Mouse (Mus musculus): ENCODE results near the gene Fbxl17. TPM values are rescaled to one million over a fixed set of nuclear protein-coding genes. Genes with fewer than 3 reads are reported as not detected.

Fbxl17 gene
- total and polyA plus RNA-seq, 3 experiments: 7.8 to 25.9 (median 25.5) TPM

DNA sequence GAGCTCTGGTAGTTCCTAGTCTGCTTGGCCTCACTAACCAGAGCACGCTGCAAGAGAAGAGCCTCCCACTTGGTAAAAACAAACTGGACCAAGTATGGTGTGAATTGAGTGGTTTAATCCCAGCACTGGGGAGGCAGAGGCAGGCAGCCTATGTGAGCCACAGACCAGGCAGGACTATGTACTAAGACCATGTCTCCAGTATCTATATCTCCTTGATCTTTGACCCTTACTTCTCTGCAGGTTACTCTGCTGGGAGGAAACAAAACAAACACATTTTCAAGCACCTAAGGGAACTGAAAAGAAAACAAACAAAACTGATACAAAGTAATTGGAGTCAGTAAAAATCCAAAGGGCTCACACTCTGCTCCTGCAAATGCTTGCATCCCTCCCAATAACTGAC lies 141.0 kb downstream of the Fbxl17 start:
- Histone ChIP-seq H3K79me2 (replicated peaks; ENCODE audit: control insufficient read depth, insufficient read depth, low read length) (peaks cover 1% of the 10 kb centered on the region; the same call in 1 of the 2 replicates), H3K36me3 (ENCODE audit: control insufficient read depth, insufficient read depth, low read length) (peaks cover 2% of the 10 kb centered on the region; the same call in 1 of the 2 replicates), H3K4me1 (ENCODE audit: control insufficient read depth, insufficient read depth, low read length) (no peaks in the 10 kb centered on the region; the same call in 1 of the 2 replicates), H3K9ac (ENCODE audit: low read depth, low read length) (no peak overlapping the region), H3K27ac (no peak overlapping the region), H3K4me3 (no peak overlapping the region), H3K27me3 (ENCODE audit: control insufficient read depth, insufficient read depth, low read length) (no peaks in the 10 kb centered on the region)
- 91% methylated on average over 1 of the region's 1 CpGs for WGBS
- no peak for TF ChIP-seq CTCF (IDR thresholded peaks at IDR 0.05)
- TF ChIP-seq EP300 (IDR thresholded peaks at IDR 0.05; ENCODE audit: insufficient read depth, low read depth, low read length): no peak
- TF ChIP-seq POLR2A (IDR thresholded peaks at IDR 0.05; ENCODE audit: insufficient read depth, low read depth, low read length): no peak
- intact Hi-C loops (cut with DNase I): no loop called here
- no peak for DNase-seq

DNA sequence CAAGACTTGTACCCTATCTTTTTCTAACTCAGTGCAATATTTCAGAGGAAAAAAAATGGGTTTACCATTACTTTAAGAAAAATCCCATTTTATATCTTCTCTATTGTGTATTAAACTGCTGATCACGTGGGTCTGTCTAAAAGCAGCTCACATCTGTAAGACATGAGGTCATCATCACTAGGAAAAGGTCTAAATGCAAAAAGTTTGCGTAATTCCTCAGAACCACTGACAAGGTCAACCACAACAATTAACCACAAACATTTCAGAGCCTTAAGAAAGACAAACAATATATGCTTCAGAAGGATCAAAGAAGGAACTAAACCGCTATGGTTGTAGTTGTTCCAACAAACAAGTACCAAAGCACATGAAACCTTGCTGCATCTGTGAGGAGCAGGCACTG lies 143.6 kb downstream of the Fbxl17 start:
- no peaks in the 10 kb centered on the region; the same call in 1 of the 2 replicates for H3K4me1 ChIP-seq (ENCODE audit: control insufficient read depth, insufficient read depth, low read length)
- no peak overlapping the region for H3K27ac ChIP-seq
- no peak overlapping the region for H3K9ac ChIP-seq (ENCODE audit: low read depth, low read length)
- H3K36me3 ChIP-seq (ENCODE audit: control insufficient read depth, insufficient read depth, low read length): peaks cover 2% of the 10 kb centered on the region
- no peak for DNase-seq
- WGBS: 82% methylated on average over 3 of the region's 3 CpGs
- no peaks in the 10 kb centered on the region for H3K27me3 ChIP-seq (ENCODE audit: control insufficient read depth, insufficient read depth, low read length)
- intact Hi-C loops (cut with DNase I): no loop called here
- H3K79me2 ChIP-seq (replicated peaks; ENCODE audit: control insufficient read depth, insufficient read depth, low read length): peaks cover 1% of the 10 kb centered on the region; the same call in 1 of the 2 replicates
- TF ChIP-seq EP300 (IDR thresholded peaks at IDR 0.05; ENCODE audit: insufficient read depth, low read depth, low read length): no peak
- TF ChIP-seq CTCF (IDR thresholded peaks at IDR 0.05): no peak
- TF ChIP-seq POLR2A (IDR thresholded peaks at IDR 0.05; ENCODE audit: insufficient read depth, low read depth, low read length): no peak
- no peak overlapping the region for H3K4me3 ChIP-seq

GRCm38 (mm10) chr17:63352634-63353195 lies 147.1 kb downstream of the Fbxl17 start:
- Histone ChIP-seq H3K9ac (ENCODE audit: low read depth, low read length) (no peak overlapping the region), H3K4me1 (ENCODE audit: control insufficient read depth, insufficient read depth, low read length) (no peaks in the 10 kb centered on the region; the same call in 1 of the 2 replicates), H3K4me3 (no peak overlapping the region), H3K36me3 (ENCODE audit: control insufficient read depth, insufficient read depth, low read length) (peaks cover 2% of the 10 kb centered on the region), H3K27ac (no peak overlapping the region), H3K79me2 (replicated peaks; ENCODE audit: control insufficient read depth, insufficient read depth, low read length) (peaks cover 1% of the 10 kb centered on the region; the same call in 1 of the 2 replicates), H3K27me3 (ENCODE audit: control insufficient read depth, insufficient read depth, low read length) (no peaks in the 10 kb centered on the region)
- no peak for TF ChIP-seq EP300 (IDR thresholded peaks at IDR 0.05; ENCODE audit: insufficient read depth, low read depth, low read length)
- no peak for TF ChIP-seq POLR2A (IDR thresholded peaks at IDR 0.05; ENCODE audit: insufficient read depth, low read depth, low read length)
- TF ChIP-seq CTCF (IDR thresholded peaks at IDR 0.05): no peak
- intact Hi-C loops (cut with DNase I): no loop called here
- no peak for DNase-seq
- WGBS: 93% methylated on average over 6 of the region's 6 CpGs

GRCm38 (mm10) chr17:63351682-63352081 lies 148.1 kb downstream of the Fbxl17 start:
- Histone ChIP-seq H3K9ac (ENCODE audit: low read depth, low read length) (no peak overlapping the region), H3K4me3 (no peak overlapping the region), H3K79me2 (replicated peaks; ENCODE audit: control insufficient read depth, insufficient read depth, low read length) (no peaks in the 10 kb centered on the region), H3K36me3 (ENCODE audit: control insufficient read depth, insufficient read depth, low read length) (peaks cover 2% of the 10 kb centered on the region), H3K27ac (no peak overlapping the region), H3K27me3 (ENCODE audit: control insufficient read depth, insufficient read depth, low read length) (no peaks in the 10 kb centered on the region), H3K4me1 (ENCODE audit: control insufficient read depth, insufficient read depth, low read length) (no peaks in the 10 kb centered on the region; the same call in 1 of the 2 replicates)
- 87% methylated on average over 2 of the region's 2 CpGs for WGBS
- DNase-seq: no peak
- intact Hi-C loops (cut with DNase I): no loop called here
- TF ChIP-seq EP300 (IDR thresholded peaks at IDR 0.05; ENCODE audit: insufficient read depth, low read depth, low read length): no peak
- no peak for TF ChIP-seq POLR2A (IDR thresholded peaks at IDR 0.05; ENCODE audit: insufficient read depth, low read depth, low read length)
- no peak for TF ChIP-seq CTCF (IDR thresholded peaks at IDR 0.05)

- intact Hi-C loops (cut with DNase I): no loop called here
- Histone ChIP-seq H3K4me3 (no peak overlapping the region), H3K36me3 (ENCODE audit: control insufficient read depth, insufficient read depth, low read length) (peaks cover 2% of the 10 kb centered on the region), H3K9ac (ENCODE audit: low read depth, low read length) (no peak overlapping the region), H3K4me1 (ENCODE audit: control insufficient read depth, insufficient read depth, low read length) (no peaks in the 10 kb centered on the region; the same call in 1 of the 2 replicates), H3K27me3 (ENCODE audit: control insufficient read depth, insufficient read depth, low read length) (no peaks in the 10 kb centered on the region), H3K27ac (no peak overlapping the region), H3K79me2 (replicated peaks; ENCODE audit: control insufficient read depth, insufficient read depth, low read length) (no peaks in the 10 kb centered on the region)
- TF ChIP-seq EP300 (IDR thresholded peaks at IDR 0.05; ENCODE audit: insufficient read depth, low read depth, low read length): no peak
- TF ChIP-seq CTCF (IDR thresholded peaks at IDR 0.05): no peak
- no peak for TF ChIP-seq POLR2A (IDR thresholded peaks at IDR 0.05; ENCODE audit: insufficient read depth, low read depth, low read length)
- 93% methylated on average over 4 of the region's 4 CpGs for WGBS
- DNase-seq: no peak
Observed at GRCm38 (mm10) chr17:63350876-63351509, 148.8 kb downstream of the Fbxl17 start.

DNA sequence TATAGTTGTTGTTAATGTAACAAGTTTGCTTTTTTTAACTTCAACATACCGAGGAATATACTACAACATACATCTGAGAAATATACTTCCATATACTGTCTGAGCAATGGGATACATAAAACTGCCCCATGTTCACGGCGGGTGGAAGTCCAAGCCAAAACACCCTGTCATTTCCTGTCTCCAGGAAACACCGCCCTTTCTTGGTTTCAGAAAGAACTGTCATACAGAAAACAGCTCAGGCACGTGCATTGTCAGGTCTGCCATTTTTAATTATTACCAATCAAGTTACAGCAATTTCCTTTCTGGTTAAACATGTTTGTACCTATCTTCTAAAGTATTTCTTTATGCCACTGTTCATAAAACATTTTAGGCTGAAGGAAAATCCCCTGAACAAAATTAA lies 155.7 kb downstream of the Fbxl17 start:
- intact Hi-C loops (cut with DNase I): no loop called here
- 47% methylated on average over 5 of the region's 5 CpGs for WGBS

More for the DNA sequence above, 155.7 kb downstream of the Fbxl17 start:
- Histone ChIP-seq H3K9ac (ENCODE audit: low read depth, low read length) (no peak overlapping the region), H3K4me3 (no peak overlapping the region), H3K4me1 (ENCODE audit: control insufficient read depth, insufficient read depth, low read length) (no peaks in the 10 kb centered on the region), H3K27me3 (ENCODE audit: control insufficient read depth, insufficient read depth, low read length) (no peaks in the 10 kb centered on the region), H3K27ac (no peak overlapping the region), H3K36me3 (ENCODE audit: control insufficient read depth, insufficient read depth, low read length) (no peaks in the 10 kb centered on the region), H3K79me2 (replicated peaks; ENCODE audit: control insufficient read depth, insufficient read depth, low read length) (no peaks in the 10 kb centered on the region)
- DNase-seq: no peak
- TF ChIP-seq EP300 (IDR thresholded peaks at IDR 0.05; ENCODE audit: insufficient read depth, low read depth, low read length): no peak
- TF ChIP-seq POLR2A (IDR thresholded peaks at IDR 0.05; ENCODE audit: insufficient read depth, low read depth, low read length): no peak
- no peak for TF ChIP-seq CTCF (IDR thresholded peaks at IDR 0.05)
